Mouse (Mus musculus) splenic B cell, adult 2 months (primary cell): ENCODE measurements at regions not wholly inside any gene's neighbourhood (a gene's known extent, or its start where the extent isn't known, plus 50 kb on each side); places are given as distances from the start of the nearest gene placed in this dataset.

Source experiments
- DNase-seq: peaks from one replicate; pipeline ENCODE4 v3.0.0-alpha.2; 2011; ENCODE audit warnings: low read depth, low spot score
- H3K27me3 ChIP-seq: 2 replicates; pipeline ENCODE4 v1.6.1; 2012; ENCODE audit warnings: mild to moderate bottlenecking, low read length, moderate library complexity, mixed read lengths; ENCODE audit not compliant: control insufficient read depth, poor library complexity, insufficient read depth, severe bottlenecking
- H3K36me3 ChIP-seq: 2 replicates; pipeline ENCODE4 v1.6.1; 2012; ENCODE audit warnings: mild to moderate bottlenecking, low read length, moderate library complexity, mixed read lengths; ENCODE audit not compliant: control insufficient read depth, poor library complexity, insufficient read depth, severe bottlenecking

GRCm38 (mm10) chr4:70664181-70664580, 129.4 kb upstream of the Megf9 start:
- DNase-seq: no peak
- H3K27me3 ChIP-seq: no peaks in the 10 kb centered on the region

GRCm38 (mm10) chr4:70621431-70621837, 86.6 kb upstream of the Megf9 start:
- Histone ChIP-seq H3K27me3 (no peaks in the 10 kb centered on the region), H3K36me3 (no peaks in the 10 kb centered on the region)
- DNase-seq: peak; percentile 44

More at GRCm38 (mm10) chr4:70664181-70664580, 129.4 kb upstream of the Megf9 start:
- H3K36me3 ChIP-seq: no peaks in the 10 kb centered on the region

- no peak for DNase-seq
Measured at GRCm38 (mm10) chr4:70619636-70620287, 85.0 kb upstream of the Megf9 start.

GRCm38 (mm10) chr4:70615794-70616193, 81.0 kb upstream of the Megf9 start:
- Histone ChIP-seq H3K36me3 (no peaks in the 10 kb centered on the region), H3K27me3 (no peaks in the 10 kb centered on the region)
- no peak for DNase-seq

More at GRCm38 (mm10) chr4:70619636-70620287, 85.0 kb upstream of the Megf9 start:
- Histone ChIP-seq H3K36me3 (no peaks in the 10 kb centered on the region), H3K27me3 (no peaks in the 10 kb centered on the region)

- H3K36me3 ChIP-seq: no peaks in the 10 kb centered on the region
- no peaks in the 10 kb centered on the region for H3K27me3 ChIP-seq
- no peak for DNase-seq
Measured at GRCm38 (mm10) chr4:70614411-70614810, 79.6 kb upstream of the Megf9 start.

- H3K27me3 ChIP-seq: no peaks in the 10 kb centered on the region
- DNase-seq: peak; percentile 55
- H3K36me3 ChIP-seq: no peaks in the 10 kb centered on the region
Measured at GRCm38 (mm10) chr4:70603209-70603852, 68.5 kb upstream of the Megf9 start.

- no peaks in the 10 kb centered on the region for H3K27me3 ChIP-seq
- no peaks in the 10 kb centered on the region for H3K36me3 ChIP-seq
- DNase-seq: peak; percentile 33
Measured at GRCm38 (mm10) chr4:70601301-70601700, 66.5 kb upstream of the Megf9 start.
